Mouse (Mus musculus) E14TG2a.4 (cell line): Measurements from ENCODE around the gene Pakap.

ENCODE experiments used
- CTCF ChIP-seq: conservative IDR thresholded peaks from 2 replicates; pipeline ENCODE4 v1.5.1; 2014; ENCODE audit warnings: low read length
- NANOG ChIP-seq: IDR thresholded peaks from 2 replicates; pipeline ENCODE4 v1.6.1; 2014; ENCODE audit warnings: borderline replicate concordance, low read length, mixed read lengths
- POU5F1 ChIP-seq: IDR thresholded peaks from 2 replicates; pipeline ENCODE4 v1.6.1; 2014; ENCODE audit warnings: low read length, borderline replicate concordance

- no peak for TF ChIP-seq CTCF
- no peak for TF ChIP-seq NANOG
- no peak for TF ChIP-seq POU5F1
Observed at GRCm38 (mm10) chr4:57569069-57569355, 1.0 kb downstream of the Pakap start.
